In genomic region chr17:83351119-83351531, GRCm38 (mm10) we compare ENCODE assay signal across 8 mouse cellular contexts. TPM values are rescaled to one million over a fixed set of nuclear protein-coding genes. Genes with fewer than 3 reads are reported as not detected.
A peak's percentile ranks its signal among the peaks of the same experiment; 100 is the strongest.
DNase-seq lines count a peak whose midpoint lies in the region; ATAC-seq and TF ChIP-seq lines count a peak whose summit lies in the region.

No protein-coding gene starts in this region.

- TF ChIP-seq CTCF in Patski (IDR thresholded peaks at IDR 0.05), result no peak
- no peak for TF ChIP-seq CTCF in embryonic fibroblast, embryonic 13.5 days (IDR thresholded peaks at IDR 0.05; ENCODE audit: borderline replicate concordance, insufficient read depth, low read length)

- no peak for DNase-seq in heart, postnatal 36 days
- DNase-seq in Patski (ENCODE audit: low read depth, low spot score), result no peak
- DNase-seq in neural tube, embryonic 11.5 days (ENCODE audit: low spot score), result no peak
- no peak for DNase-seq in cerebellum, adult 8-10 months
- no peak for DNase-seq in ovary, postnatal 36 days (ENCODE audit: low spot score)

- no peaks in the 10 kb centered on the region for H3K36me3 ChIP-seq in heart, embryonic 14.5 days (ENCODE audit: control insufficient read depth, insufficient read depth, low read length)
- H3K36me3 ChIP-seq in limb, embryonic 12.5 days, result no peaks in the 10 kb centered on the region
- no peaks in the 10 kb centered on the region for H3K36me3 ChIP-seq in neural tube, embryonic 11.5 days (ENCODE audit: control insufficient read depth, insufficient read depth, low read length)

- H3K4me3 ChIP-seq in heart, embryonic 14.5 days (ENCODE audit: control insufficient read depth in 1 of 2, insufficient read depth in 1 of 2, low read depth in 1 of 2, low read length in 2 of 2), result peak overlapping the region; percentile 75 to 87
- peak overlapping the region; percentile 80 for H3K4me3 ChIP-seq in embryonic fibroblast, embryonic 13.5 days (ENCODE audit: insufficient read depth, low read length)
- H3K4me3 ChIP-seq in limb, embryonic 12.5 days (replicated peaks), result peak overlapping the region; percentile 98
- peak overlapping the region; percentile 79 for H3K4me3 ChIP-seq in neural tube, embryonic 11.5 days (ENCODE audit: low read depth, low read length)

- POLR2A ChIA-PET in Patski (lab: Charles Lee), result no interaction called here

- in situ Hi-C loops in Patski (cut with MboI; ENCODE audit: low pct_unique_long_range_greater_than_20kb), result no loop called here

- H3K9ac ChIP-seq in heart, embryonic 14.5 days (ENCODE audit: low read length), result peak overlapping the region; percentile 94
- peak overlapping the region; percentile 95 for H3K9ac ChIP-seq in limb, embryonic 12.5 days (replicated peaks)
- peak overlapping the region; percentile 80 for H3K9ac ChIP-seq in neural tube, embryonic 11.5 days (ENCODE audit: low read length)

- no peak for TF ChIP-seq POLR2A in embryonic fibroblast, embryonic 13.5 days (IDR thresholded peaks at IDR 0.05; ENCODE audit: low read depth, low read length)

- H3K27ac ChIP-seq in heart, embryonic 14.5 days (replicated peaks in 1 of 2; ENCODE audit: control insufficient read depth in 1 of 2, insufficient read depth in 1 of 2, low read depth in 2 of 2, low read length in 2 of 2), result peak overlapping the region; percentile 46 to 89
- no peak overlapping the region for H3K27ac ChIP-seq in embryonic fibroblast, embryonic 13.5 days (ENCODE audit: insufficient read depth, low read length)
- peak overlapping the region; percentile 94 for H3K27ac ChIP-seq in limb, embryonic 12.5 days
- peak overlapping the region; percentile 90 for H3K27ac ChIP-seq in neural tube, embryonic 11.5 days (ENCODE audit: low read depth, low read length)

- peak overlapping the region; percentile 79 for H3K4me2 ChIP-seq in heart, embryonic 14.5 days (ENCODE audit: low read length)
- H3K4me2 ChIP-seq in limb, embryonic 12.5 days, result peak overlapping the region; percentile 83
- peak overlapping the region; percentile 61 for H3K4me2 ChIP-seq in neural tube, embryonic 11.5 days (ENCODE audit: low read depth)

- WGBS in heart, embryonic 14.5 days, result under 1% methylated on average over 43 of the region's 57 CpGs
- WGBS in limb, embryonic 12.5 days, result under 1% methylated on average over 45 of the region's 57 CpGs
- WGBS in neural tube, embryonic 11.5 days, result under 1% methylated on average over 31 of the region's 57 CpGs

- H3K27me3 ChIP-seq in heart, embryonic 14.5 days (ENCODE audit: control insufficient read depth, insufficient read depth, low read length), result no peaks in the 10 kb centered on the region
- H3K27me3 ChIP-seq in Patski, result no peaks in the 10 kb centered on the region
- H3K27me3 ChIP-seq in limb, embryonic 12.5 days, result no peaks in the 10 kb centered on the region
- no peaks in the 10 kb centered on the region for H3K27me3 ChIP-seq in neural tube, embryonic 11.5 days (ENCODE audit: control insufficient read depth, insufficient read depth, low read length)

- CTCF ChIA-PET in Patski (lab: Charles Lee), result no interaction called here

- no peaks in the 10 kb centered on the region for H3K9me3 ChIP-seq in heart, embryonic 14.5 days (ENCODE audit: control insufficient read depth, low read length)
- H3K9me3 ChIP-seq in limb, embryonic 12.5 days, result no peaks in the 10 kb centered on the region
- H3K9me3 ChIP-seq in neural tube, embryonic 11.5 days (ENCODE audit: control insufficient read depth, low read length), result no peaks in the 10 kb centered on the region

- ATAC-seq in heart, embryonic 14.5 days (ENCODE audit: insufficient number of reproducible peaks, insufficient read depth, low FRiP score, low read depth), result peak; percentile 70
- peak; percentile 40 for ATAC-seq in Patski
- ATAC-seq in limb, embryonic 12.5 days (ENCODE audit: insufficient number of reproducible peaks, insufficient read depth, low FRiP score, low TSS enrichment, low read depth), result peak; percentile 53
- peak; percentile 82 for ATAC-seq in neural tube, embryonic 11.5 days (ENCODE audit: insufficient read depth, low FRiP score, low TSS enrichment)

- H3K4me1 ChIP-seq in heart, embryonic 14.5 days (ENCODE audit: control insufficient read depth in 2 of 2, insufficient read depth in 2 of 2, low read length in 2 of 2), result peaks cover 0 to 24% of the 10 kb centered on the region in 2 experiments; a peak in 3 of 4 replicates
- peaks cover 2% of the 10 kb centered on the region; the same call in 1 of the 2 replicates for H3K4me1 ChIP-seq in embryonic fibroblast, embryonic 13.5 days (ENCODE audit: control insufficient read depth, insufficient read depth, low read length)
- H3K4me1 ChIP-seq in limb, embryonic 12.5 days (replicated peaks), result peaks cover 28% of the 10 kb centered on the region
- peaks cover 12% of the 10 kb centered on the region for H3K4me1 ChIP-seq in neural tube, embryonic 11.5 days (ENCODE audit: control insufficient read depth, insufficient read depth, low read length)

- intact Hi-C loops in heart, postnatal 36 days (cut with DNase I), result loop anchor here (2.0 to 5.0 kb wide), 5 partner anchors 46 to 161 kb away; partner anchors contain the start of gene Pkdcc

RNA-seq across cellular contexts. Expression of gene Eml4, which starts 0.4 kb away (rescaled TPM):
- 16.9 and 20.7 TPM in 2 replicates for polyA plus RNA-seq in heart, embryonic 14.5 days (2014; fragmentation: Nextera tagmentation; extraction: Ambion mirVana)
- total RNA-seq in heart, postnatal 36 days (2021), result 1 to 10 TPM; 4.3 to 4.6 TPM
- 24.9 TPM for polyA plus RNA-seq in Patski (2021)
- 28.6 and 41.8 TPM in 2 replicates for polyA plus RNA-seq in embryonic fibroblast, embryonic 13.5 days (2011; ENCODE audit: insufficient read length, low read depth, missing spikeins)
- 70.8 and 74.8 TPM in 2 replicates for polyA plus RNA-seq in limb, embryonic 12.5 days (2016; fragmentation: Nextera tagmentation; extraction: Ambion mirVana)
- polyA plus RNA-seq in neural tube, embryonic 11.5 days (2014; fragmentation: Nextera tagmentation; extraction: Ambion mirVana), result 56.5 and 59.8 TPM in 2 replicates
